Mouse (Mus musculus): ENCODE measurements around the gene Limch1. TPM values are rescaled to one million over a fixed set of nuclear protein-coding genes. Genes with fewer than 3 reads are reported as not detected.

Gene Limch1
- total RNA-seq, 2 experiments from 2014 or later, result 110 to 125 TPM

DNA sequence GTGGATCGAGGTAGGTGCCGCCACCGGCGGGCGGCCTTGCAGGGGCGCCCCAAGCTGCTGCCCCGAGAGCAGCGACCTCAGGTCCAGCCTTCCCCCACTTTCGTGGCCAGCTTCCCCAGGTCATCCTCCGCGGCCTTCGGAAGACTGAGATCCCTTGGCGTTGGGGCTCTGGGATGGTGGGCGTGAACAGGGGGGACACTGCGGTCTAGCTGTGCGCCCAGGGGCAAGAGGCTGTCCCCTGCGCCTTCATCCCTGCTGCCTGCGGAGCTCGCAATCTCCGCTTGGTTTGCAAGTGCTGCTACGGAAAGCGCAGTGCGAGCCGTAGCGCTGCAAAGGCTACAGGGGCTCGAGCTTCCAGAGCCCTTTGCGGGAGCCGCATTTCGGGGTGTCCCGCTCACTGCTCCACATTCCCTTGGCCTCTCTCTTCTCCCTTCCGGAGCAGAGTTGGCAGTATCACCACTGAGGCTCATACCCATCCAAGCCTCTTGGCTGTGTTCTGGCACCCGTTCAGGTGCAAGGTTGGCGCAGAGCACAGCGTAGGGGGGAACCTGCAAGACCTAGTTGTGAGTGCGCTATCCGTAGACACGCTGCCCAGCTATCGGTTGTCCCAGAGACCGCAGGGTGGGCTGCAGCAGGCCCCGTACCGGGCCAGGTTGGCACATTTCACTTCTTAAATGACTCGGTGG lies 512 bp downstream of the Limch1 start:
- DNase-seq (ENCODE audit: extremely low spot score in 1 of 2, low spot score in 1 of 2), result peak; percentile 53 to 71

DNA sequence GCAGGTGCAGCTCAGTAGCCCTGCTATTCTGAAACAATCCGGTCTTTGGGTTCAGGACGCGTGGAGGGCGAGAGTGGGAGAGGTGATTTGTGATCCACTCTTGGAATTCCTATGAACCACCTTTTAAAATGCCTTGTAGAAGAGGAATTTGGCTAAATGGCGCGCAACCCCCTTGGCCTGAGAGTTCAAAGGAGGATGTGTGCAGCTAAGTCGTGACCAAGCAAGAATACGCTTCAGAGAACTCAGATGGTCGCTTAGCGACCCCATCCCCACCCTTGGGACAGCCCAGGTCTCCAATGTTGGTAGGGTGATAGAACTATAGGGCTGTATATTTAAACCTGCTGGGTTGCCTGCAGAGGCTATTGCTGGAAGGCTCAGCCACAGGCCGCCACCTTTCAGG lies 1.1 kb downstream of the Limch1 start:
- DNase-seq (ENCODE audit: extremely low spot score in 1 of 2, low spot score in 1 of 2), result no peak

GRCm38 (mm10) chr5:66747761-66748430 lies 2.3 kb downstream of the Limch1 start:
- DNase-seq (ENCODE audit: extremely low spot score in 1 of 2, low spot score in 1 of 2), result no peak

DNA sequence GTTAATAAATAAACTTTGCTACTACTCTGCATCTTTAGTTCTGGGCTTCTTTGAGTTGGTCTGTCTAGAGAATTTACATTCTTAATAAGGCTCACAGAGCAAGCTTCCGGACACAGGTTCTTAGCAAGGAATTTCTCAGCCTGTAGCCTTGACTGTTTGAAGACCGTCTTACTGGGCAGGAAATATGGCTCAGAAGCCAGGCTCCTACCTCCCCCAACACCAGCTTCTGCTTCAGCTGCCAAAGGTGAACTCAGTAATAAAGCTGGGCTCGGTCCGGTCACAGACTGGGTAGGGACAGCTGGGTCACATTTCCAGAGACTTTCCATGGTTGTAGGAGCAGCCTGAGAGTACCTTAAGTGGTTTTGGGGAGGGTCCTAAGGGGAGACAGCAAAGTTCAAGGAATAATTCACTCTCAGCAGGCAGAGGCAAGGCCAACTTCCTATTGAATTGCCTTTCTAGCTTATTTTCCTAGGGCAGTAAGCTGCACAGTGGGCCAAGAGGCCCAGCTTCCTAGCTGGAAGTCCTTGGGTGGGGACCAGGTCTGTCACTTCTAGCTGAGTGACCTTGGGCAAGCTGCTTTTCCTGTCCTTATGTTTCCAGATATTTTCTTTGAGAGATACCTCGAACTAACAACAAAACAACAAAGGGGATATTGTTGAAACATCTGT lies 3.0 kb downstream of the Limch1 start:
- DNase-seq (ENCODE audit: extremely low spot score in 1 of 2, low spot score in 1 of 2), result no peak

GRCm38 (mm10) chr5:66750641-66751040 lies 5.0 kb downstream of the Limch1 start:
- no peak for DNase-seq (ENCODE audit: extremely low spot score in 1 of 2, low spot score in 1 of 2)

DNA sequence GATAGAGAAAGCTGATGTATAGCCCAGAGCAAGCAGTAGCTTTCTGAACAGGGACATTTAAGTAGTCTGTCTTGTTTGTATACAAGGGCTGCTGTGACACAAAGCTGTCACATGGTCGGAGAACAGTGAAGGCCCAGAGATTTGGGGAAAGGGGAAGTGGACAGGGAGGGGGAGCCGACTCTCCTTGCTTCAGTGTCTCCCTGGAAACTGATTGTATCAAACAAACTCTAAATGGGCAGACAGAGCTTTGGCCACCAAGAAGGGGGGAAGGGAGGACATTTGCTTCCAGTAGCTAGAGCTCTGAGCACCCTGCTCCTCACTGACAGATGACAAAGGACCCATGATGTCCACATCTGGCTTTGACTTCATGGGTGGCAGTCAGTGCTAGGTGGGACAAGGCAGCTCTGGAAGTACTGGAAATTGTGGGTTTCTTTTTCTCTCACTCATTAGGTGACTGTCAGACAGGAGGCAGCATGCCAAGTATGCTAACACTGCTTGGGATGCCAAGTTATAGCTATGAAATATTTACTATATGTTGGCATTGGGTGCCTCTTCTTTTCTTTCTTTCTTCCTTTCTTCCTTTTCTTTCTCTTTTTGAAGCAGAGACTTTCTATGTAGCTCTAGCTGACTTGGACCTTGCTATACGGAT lies 5.8 kb downstream of the Limch1 start:
- no peak for DNase-seq (ENCODE audit: extremely low spot score in 1 of 2, low spot score in 1 of 2)

DNA sequence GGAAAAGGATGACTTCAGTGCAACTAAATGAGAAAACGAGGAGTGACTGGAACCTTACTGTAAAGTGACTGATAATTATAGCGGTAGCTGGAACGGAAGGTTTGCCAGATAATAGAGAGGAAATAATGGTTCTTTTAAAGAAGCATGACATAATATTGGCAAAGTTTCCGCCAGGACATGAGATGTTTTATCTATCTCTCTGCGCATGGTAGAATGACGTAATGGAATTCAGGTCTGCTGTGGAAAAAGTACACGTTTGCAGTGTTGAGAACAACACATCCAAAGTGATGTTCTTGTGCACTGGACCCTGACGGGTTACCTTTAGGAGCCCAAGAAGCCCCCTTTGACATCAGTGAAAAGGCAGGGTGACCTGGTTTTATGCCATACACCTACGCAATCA lies 8.0 kb downstream of the Limch1 start:
- no peak for DNase-seq (ENCODE audit: extremely low spot score in 1 of 2, low spot score in 1 of 2)

DNA sequence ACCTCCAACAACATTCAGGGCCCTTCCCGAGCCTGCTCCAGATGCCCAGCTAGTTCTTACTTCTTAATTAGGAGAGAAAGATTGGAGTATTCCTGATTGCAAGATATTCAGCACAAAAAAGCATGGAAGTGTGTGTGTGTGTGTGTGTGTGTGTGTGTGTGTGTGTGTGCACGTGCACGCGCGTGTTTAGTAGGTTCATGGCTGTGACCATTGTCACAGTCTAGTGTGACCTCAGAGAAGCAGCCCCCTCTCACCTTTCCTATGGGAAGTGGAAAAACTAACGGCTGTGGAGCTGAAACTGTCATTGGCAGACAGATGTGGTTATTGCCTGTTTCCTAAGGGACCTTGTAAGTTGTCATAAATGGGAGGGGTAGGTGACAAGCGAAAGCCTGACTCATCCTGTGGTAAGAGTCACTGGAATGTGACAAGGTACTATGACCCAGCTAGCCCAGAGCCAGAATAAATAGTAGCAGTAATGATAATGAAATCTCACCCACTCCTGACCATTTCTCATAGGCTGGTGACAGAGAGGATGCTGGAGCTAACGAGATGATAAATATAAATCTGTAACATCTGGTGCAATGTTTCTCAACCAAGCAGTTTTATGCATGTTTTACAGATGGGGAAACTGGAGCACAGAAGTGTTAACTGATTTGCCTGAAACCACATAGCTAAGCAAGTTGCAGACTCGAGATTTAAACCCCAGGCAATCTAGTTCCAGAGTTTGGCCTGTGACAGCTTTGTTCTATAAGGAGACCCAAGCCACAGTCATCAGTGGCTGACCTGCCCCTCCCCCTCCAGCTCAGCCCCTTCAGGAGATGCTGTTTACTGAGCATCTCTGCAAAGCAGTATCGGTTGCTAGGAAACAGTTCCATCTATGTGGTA lies 11.4 kb downstream of the Limch1 start:
- no peak for DNase-seq (ENCODE audit: extremely low spot score in 1 of 2, low spot score in 1 of 2)

DNA sequence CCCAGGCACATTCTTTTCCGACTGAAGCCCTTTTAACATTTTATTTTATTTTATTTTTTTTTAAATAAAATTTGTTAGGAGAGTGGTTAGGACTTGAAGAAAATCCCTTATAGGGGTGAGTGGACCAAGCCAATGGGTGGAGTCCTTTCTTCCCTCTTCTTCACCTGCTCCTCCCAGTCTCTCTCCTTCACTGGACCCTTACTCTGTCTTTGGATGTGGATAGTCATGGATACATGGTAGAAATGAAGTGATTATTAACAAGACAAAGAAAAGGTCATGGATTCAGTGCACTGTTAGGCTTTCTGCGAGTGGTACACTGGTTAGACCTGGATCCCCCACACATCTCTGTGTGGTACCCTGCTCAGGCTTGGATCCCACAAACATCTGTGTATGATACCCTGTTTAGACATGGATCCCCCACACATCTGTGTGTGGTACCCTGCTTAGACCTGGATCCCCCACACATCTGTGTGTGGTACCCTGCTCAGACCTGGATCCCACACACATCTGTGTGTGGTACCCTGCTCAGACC lies 12.1 kb downstream of the Limch1 start:
- DNase-seq (ENCODE audit: extremely low spot score in 1 of 2, low spot score in 1 of 2), result no peak

GRCm38 (mm10) chr5:66759354-66759753 lies 13.7 kb downstream of the Limch1 start:
- no peak for DNase-seq (ENCODE audit: extremely low spot score in 1 of 2, low spot score in 1 of 2)

GRCm38 (mm10) chr5:66760747-66761146 lies 15.1 kb downstream of the Limch1 start:
- no peak for DNase-seq (ENCODE audit: extremely low spot score in 1 of 2, low spot score in 1 of 2)

DNA sequence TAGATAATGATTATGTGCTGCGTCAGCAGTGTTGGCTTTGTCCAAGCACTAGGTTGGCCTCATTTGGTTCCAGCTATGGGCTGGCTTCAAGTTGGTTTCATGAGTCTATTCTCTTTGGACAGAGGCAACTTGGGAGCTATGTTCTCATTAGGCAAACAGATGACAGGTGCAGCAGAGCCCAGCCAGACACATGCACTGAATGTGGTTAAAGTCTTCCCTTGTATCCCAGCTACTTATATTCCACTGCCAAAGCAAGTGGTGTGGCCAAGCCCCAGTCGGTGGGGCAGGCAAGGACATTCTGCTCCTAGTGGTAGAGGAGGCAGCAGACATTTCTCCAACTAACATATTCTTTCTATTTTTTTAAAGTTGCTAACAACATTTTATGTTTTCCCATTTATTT lies 16.4 kb downstream of the Limch1 start:
- DNase-seq (ENCODE audit: extremely low spot score in 1 of 2, low spot score in 1 of 2), result no peak

GRCm38 (mm10) chr5:66764129-66764528 lies 18.5 kb downstream of the Limch1 start:
- DNase-seq (ENCODE audit: extremely low spot score in 1 of 2, low spot score in 1 of 2), result no peak

DNA sequence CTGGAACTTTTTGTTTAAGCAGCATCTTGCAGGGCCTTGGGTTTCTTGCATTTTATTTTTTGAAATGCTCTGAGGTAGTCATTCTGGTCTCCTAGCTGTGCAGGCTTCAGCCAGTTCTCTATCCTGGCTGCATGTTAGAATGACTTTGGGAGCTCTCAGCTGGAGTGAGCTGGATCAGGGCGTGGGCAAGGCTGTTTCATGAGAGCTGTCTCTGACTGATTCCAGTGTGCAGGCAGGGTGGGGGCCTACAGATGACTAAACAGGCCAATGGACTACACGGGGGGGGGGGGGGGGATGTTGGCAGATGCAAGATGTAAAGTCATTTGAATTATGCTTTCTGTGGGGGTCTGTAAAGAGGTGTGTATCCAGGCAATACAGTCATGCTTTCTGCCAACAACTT lies 20.3 kb downstream of the Limch1 start:
- no peak for DNase-seq (ENCODE audit: extremely low spot score in 1 of 2, low spot score in 1 of 2)

DNA sequence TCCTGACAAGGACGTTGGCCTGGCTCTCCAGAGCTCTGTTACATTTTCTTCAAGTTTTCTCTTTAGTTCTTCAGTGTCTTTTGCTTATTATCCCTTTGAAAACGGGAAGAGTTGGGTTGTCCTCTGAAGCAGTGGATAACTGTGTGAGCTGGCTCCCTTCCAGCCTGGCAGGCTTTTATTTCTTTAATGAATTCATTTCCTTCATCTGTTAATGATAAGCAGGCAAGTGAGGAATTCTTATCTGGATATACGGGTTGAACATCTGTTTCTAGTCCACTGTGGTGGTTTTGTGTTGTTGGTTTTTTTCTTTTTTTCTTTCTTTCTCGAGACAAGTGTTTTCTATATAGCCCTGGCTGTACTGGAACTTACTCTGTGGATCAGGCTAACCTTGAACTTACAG lies 22.4 kb downstream of the Limch1 start:
- DNase-seq (ENCODE audit: extremely low spot score in 1 of 2, low spot score in 1 of 2), result no peak

DNA sequence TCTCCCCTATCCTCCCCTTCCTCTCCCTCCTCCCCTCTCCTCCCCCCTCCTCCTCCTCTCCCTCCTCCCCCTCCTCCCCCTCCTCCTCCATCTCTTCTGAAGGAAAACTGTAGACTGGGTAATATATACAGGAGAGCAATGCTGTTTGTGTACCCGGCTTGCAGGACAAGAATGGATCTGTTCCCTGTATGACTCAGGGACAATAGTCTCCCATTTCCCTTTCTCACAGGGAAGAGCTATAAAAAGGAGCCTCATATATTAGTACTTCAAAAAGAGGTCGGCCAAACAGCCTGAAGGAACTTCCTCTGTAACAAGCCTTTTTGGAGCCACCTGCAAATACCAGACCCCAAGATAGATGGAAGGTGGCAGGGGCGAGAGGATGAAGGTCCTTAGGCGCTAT lies 23.4 kb downstream of the Limch1 start:
- no peak for DNase-seq (ENCODE audit: extremely low spot score in 1 of 2, low spot score in 1 of 2)

DNA sequence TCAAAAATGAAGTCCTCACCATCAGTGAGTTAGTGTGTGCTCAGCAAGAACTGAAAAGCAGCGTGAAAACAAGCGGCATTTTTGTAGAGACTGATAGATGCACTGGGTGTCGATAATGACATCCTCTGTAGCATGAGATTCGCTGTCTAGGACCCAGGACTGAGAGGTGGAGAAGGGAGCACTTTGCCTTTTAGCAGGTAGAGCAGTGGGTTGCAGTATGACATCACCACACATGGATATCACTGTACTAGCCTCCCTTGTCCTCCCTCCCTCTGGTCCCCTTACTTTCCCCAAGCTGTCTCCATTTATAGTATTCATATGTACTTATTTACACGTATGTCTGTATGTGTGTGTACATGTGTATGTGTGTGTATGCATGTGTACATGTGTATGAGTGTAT lies 23.9 kb downstream of the Limch1 start:
- DNase-seq (ENCODE audit: extremely low spot score in 1 of 2, low spot score in 1 of 2), result no peak

- DNase-seq (ENCODE audit: extremely low spot score in 1 of 2, low spot score in 1 of 2), result no peak
These were observed 32.5 kb downstream of the Limch1 start for GRCm38 (mm10) chr5:66777999-66778710.

DNA sequence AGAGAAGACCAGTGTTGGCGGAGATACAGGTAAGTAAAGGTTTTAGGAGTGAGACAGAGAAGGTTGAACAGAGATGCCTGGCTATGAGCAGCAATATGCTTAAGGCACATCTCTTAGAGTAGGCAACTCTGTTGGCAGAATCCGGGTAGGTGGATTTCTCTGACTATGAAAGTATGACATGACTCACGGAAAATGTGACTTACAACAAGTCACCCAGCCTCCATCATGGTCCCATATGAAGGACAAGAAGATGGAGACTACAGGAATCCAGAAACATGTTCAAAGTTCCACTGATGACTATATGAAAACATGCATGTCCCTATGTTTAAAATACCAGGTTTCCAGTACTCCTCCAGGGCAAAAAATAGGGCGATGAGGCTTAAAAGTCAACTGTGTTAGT lies 34.7 kb downstream of the Limch1 start:
- no peak for DNase-seq (ENCODE audit: extremely low spot score in 1 of 2, low spot score in 1 of 2)

Data from layer of hippocampus, postnatal 25 days (tissue).